Mouse (Mus musculus): ENCODE data around the gene Skint10. TPM values are rescaled to one million over a fixed set of nuclear protein-coding genes. Genes with fewer than 3 reads are reported as not detected.

The Skint10 gene
- total RNA-seq (2012; rRNA removed), result not detected in 2 replicates

DNA sequence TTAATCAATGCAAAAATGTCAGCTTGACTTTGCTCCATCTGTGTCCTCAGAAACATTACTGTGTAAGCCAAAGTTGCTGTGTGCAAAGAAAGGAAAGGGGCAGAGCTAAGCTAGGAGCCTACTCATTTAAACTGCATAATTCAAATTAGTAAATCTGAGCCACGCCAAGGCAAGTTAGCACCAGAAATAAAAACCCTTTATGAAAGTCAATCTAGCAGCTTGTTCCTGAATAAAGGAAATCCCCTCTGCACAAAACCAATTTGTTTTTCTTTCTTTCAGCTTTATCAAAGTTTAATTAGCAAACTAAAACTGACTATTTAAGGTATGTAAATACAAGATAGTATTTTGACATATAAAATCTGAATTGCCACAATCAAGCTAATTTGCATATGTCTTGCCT lies at the start of gene Skint10:
Skint10 (minus strand) TSS at position 101 of the 400 bp plus-strand sequence.
- Histone ChIP-seq H3K9ac (ENCODE audit: insufficient read depth, low read depth, low read length, poor library complexity, severe bottlenecking) (no peak within 1 kb of the TSS), H3K4me1 (ENCODE audit: control insufficient read depth in 2 of 2, insufficient read depth in 2 of 2, low read length in 2 of 2, poor library complexity in 1 of 2) (no peaks in the 10 kb centered on the region), H3K9me3 (ENCODE audit: control insufficient read depth, insufficient read depth, low read depth, low read length) (no peaks in the 10 kb centered on the region), H3K4me3 (ENCODE audit: insufficient read depth in 1 of 2, low read depth in 1 of 2, low read length in 2 of 2, poor library complexity in 1 of 2, severe bottlenecking in 1 of 2) (no peak within 1 kb of the TSS), H3K36me3 (ENCODE audit: control insufficient read depth, insufficient read depth, low read length, poor library complexity, severe bottlenecking) (no peaks in the 10 kb centered on the region), H3K27ac (ENCODE audit: insufficient read depth, low read depth, low read length, poor library complexity, severe bottlenecking) (no peak within 1 kb of the TSS)
- no peak for DNase-seq (ENCODE audit: low read depth, low spot score)
- no peak for TF ChIP-seq CHD2 (IDR thresholded peaks at IDR 0.05; ENCODE audit: low read depth, low read length)
- TF ChIP-seq ZNF384 (IDR thresholded peaks at IDR 0.05; ENCODE audit: low read depth, low read length), result no peak
- TF ChIP-seq HCFC1 (IDR thresholded peaks at IDR 0.05; ENCODE audit: borderline replicate concordance, insufficient read depth, low read length), result no peak
- no peak for TF ChIP-seq MAFK (IDR thresholded peaks at IDR 0.05; ENCODE audit: insufficient read depth, low read depth, low read length)
- no peak for TF ChIP-seq ZC3H11A (IDR thresholded peaks at IDR 0.05; ENCODE audit: borderline replicate concordance, low read depth, low read length)
- in situ Hi-C loops (cut with MboI; ENCODE audit: low sequenced_read_pairs in 2 of 2, unreplicated experiment in 2 of 2), result no loop called here

DNA sequence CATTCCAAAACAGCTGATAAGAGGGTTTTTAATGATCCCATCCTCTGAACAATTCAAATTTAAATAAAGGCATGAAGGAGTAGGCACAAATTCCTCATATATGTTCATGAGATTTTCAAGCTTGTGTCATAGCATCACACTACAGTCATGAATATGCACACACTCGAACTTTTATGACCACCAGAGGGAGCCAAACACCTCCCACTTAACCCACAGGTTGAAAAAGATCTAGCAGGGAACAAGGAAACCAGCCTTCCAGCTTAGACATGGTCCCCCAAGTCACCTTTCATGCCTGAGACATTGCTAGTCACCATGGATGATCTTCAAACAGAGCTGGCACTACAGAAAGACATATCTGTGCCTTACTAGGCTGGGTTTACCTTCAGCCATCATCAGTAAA lies 16.0 kb upstream of the Skint10 start:
- H3K9ac ChIP-seq (ENCODE audit: insufficient read depth, low read depth, low read length, poor library complexity, severe bottlenecking), result no peak overlapping the region
- H3K27ac ChIP-seq (ENCODE audit: insufficient read depth, low read depth, low read length, poor library complexity, severe bottlenecking), result no peak overlapping the region
- no peak for DNase-seq (ENCODE audit: low read depth, low spot score)
- TF ChIP-seq HCFC1 (IDR thresholded peaks at IDR 0.05; ENCODE audit: borderline replicate concordance, insufficient read depth, low read length) (no peak), ZNF384 (IDR thresholded peaks at IDR 0.05; ENCODE audit: low read depth, low read length) (no peak), MAFK (IDR thresholded peaks at IDR 0.05; ENCODE audit: insufficient read depth, low read depth, low read length) (no peak), CHD2 (IDR thresholded peaks at IDR 0.05; ENCODE audit: low read depth, low read length) (no peak)
- in situ Hi-C loops (cut with MboI; ENCODE audit: low sequenced_read_pairs in 2 of 2, unreplicated experiment in 2 of 2), result loop anchor here in 1 of 2 experiments (10.0 kb wide), 1 partner anchor 664 kb away; no protein-coding TSS in a partner anchor
- H3K4me1 ChIP-seq (ENCODE audit: control insufficient read depth in 2 of 2, insufficient read depth in 2 of 2, low read length in 2 of 2, poor library complexity in 1 of 2), result no peaks in the 10 kb centered on the region
- no peaks in the 10 kb centered on the region for H3K9me3 ChIP-seq (ENCODE audit: control insufficient read depth, insufficient read depth, low read depth, low read length)
- H3K4me3 ChIP-seq (ENCODE audit: insufficient read depth in 1 of 2, low read depth in 1 of 2, low read length in 2 of 2, poor library complexity in 1 of 2, severe bottlenecking in 1 of 2), result no peak overlapping the region
- no peaks in the 10 kb centered on the region for H3K36me3 ChIP-seq (ENCODE audit: control insufficient read depth, insufficient read depth, low read length, poor library complexity, severe bottlenecking)

Other genes with a start within 250 kb of the Skint10 start
- gene Skint2, start 217.7 kb downstream of the Skint10 start, total RNA-seq (2012; rRNA removed), result not detected in 2 replicates